Mouse (Mus musculus): Measurements from ENCODE around the gene Psma6. TPM values are rescaled to one million over a fixed set of nuclear protein-coding genes. Genes with fewer than 3 reads are reported as not detected.
"Not testable (repeated sequence)": the region's sequence is repeated elsewhere in the genome, so short reads cannot be mapped to it uniquely, and the experiment has no call there.

Gene Psma6
- 147 TPM in 2 replicates for polyA plus RNA-seq (2012; rRNA removed)

GRCm38 (mm10) chr12:55384023-55384749 lies at the start of gene Psma6:
Psma6 (plus strand) TSS chr12:55384222.
- 87% methylated on average over 10 of the region's 10 CpGs for WGBS
- no peak for TF ChIP-seq POLR2A (IDR thresholded peaks at IDR 0.05; ENCODE audit: borderline replicate concordance, insufficient read depth, low read length)
- TF ChIP-seq CTCF (IDR thresholded peaks at IDR 0.05; ENCODE audit: borderline replicate concordance, insufficient read depth, low read depth, low read length): no peak
- DNase-seq: no peak

GRCm38 (mm10) chr12:55338490-55338889 lies 45.5 kb upstream of the Psma6 start:
- H3K27ac ChIP-seq (ENCODE audit: insufficient read depth, low read length); H3K4me3 ChIP-seq (replicated peaks; ENCODE audit: insufficient read depth, low read depth, low read length); DNase-seq; H3K27me3 ChIP-seq (ENCODE audit: control insufficient read depth, insufficient read depth, low read length); H3K4me1 ChIP-seq (ENCODE audit: control insufficient read depth, insufficient read depth, low read length): not testable (repeated sequence)
- 88% methylated on average over 1 of the region's 2 CpGs for WGBS

More at GRCm38 (mm10) chr12:55384023-55384749, at the start of gene Psma6:
- Histone ChIP-seq H3K4me3 (replicated peaks; ENCODE audit: insufficient read depth, low read depth, low read length) (no peak within 1 kb of the TSS), H3K4me1 (ENCODE audit: control insufficient read depth, insufficient read depth, low read length) (no peaks in the 10 kb centered on the region), H3K27ac (ENCODE audit: insufficient read depth, low read length) (no peak within 1 kb of the TSS), H3K27me3 (ENCODE audit: control insufficient read depth, insufficient read depth, low read length) (no peaks in the 10 kb centered on the region)

- WGBS: 78% methylated on average over 1 of the region's 1 CpGs
Measured at GRCm38 (mm10) chr12:55343045-55343444, 41.0 kb upstream of the Psma6 start.

GRCm38 (mm10) chr12:55343998-55344397 lies 40.0 kb upstream of the Psma6 start:
- Histone ChIP-seq H3K4me1 (ENCODE audit: control insufficient read depth, insufficient read depth, low read length) (no peaks in the 10 kb centered on the region), H3K27me3 (ENCODE audit: control insufficient read depth, insufficient read depth, low read length) (no peaks in the 10 kb centered on the region), H3K4me3 (replicated peaks; ENCODE audit: insufficient read depth, low read depth, low read length) (no peak overlapping the region), H3K27ac (ENCODE audit: insufficient read depth, low read length) (no peak overlapping the region)
- WGBS: 85% methylated on average over 11 of the region's 11 CpGs
- TF ChIP-seq CTCF (IDR thresholded peaks at IDR 0.05; ENCODE audit: borderline replicate concordance, insufficient read depth, low read depth, low read length): no peak
- TF ChIP-seq POLR2A (IDR thresholded peaks at IDR 0.05; ENCODE audit: borderline replicate concordance, insufficient read depth, low read length): no peak
- DNase-seq: no peak

More at GRCm38 (mm10) chr12:55343045-55343444, 41.0 kb upstream of the Psma6 start:
- H3K27me3 ChIP-seq (ENCODE audit: control insufficient read depth, insufficient read depth, low read length); H3K4me1 ChIP-seq (ENCODE audit: control insufficient read depth, insufficient read depth, low read length); H3K4me3 ChIP-seq (replicated peaks; ENCODE audit: insufficient read depth, low read depth, low read length); DNase-seq; H3K27ac ChIP-seq (ENCODE audit: insufficient read depth, low read length): not testable (repeated sequence)

GRCm38 (mm10) chr12:55344583-55344982 lies 39.4 kb upstream of the Psma6 start:
- no peak overlapping the region for H3K4me3 ChIP-seq (replicated peaks; ENCODE audit: insufficient read depth, low read depth, low read length)
- H3K27me3 ChIP-seq (ENCODE audit: control insufficient read depth, insufficient read depth, low read length): no peaks in the 10 kb centered on the region
- H3K4me1 ChIP-seq (ENCODE audit: control insufficient read depth, insufficient read depth, low read length): no peaks in the 10 kb centered on the region
- no peak for DNase-seq
- WGBS: 71% methylated on average over 13 of the region's 13 CpGs
- no peak overlapping the region for H3K27ac ChIP-seq (ENCODE audit: insufficient read depth, low read length)
- TF ChIP-seq CTCF (IDR thresholded peaks at IDR 0.05; ENCODE audit: borderline replicate concordance, insufficient read depth, low read depth, low read length): no peak
- TF ChIP-seq POLR2A (IDR thresholded peaks at IDR 0.05; ENCODE audit: borderline replicate concordance, insufficient read depth, low read length): no peak

- no peak for TF ChIP-seq POLR2A (IDR thresholded peaks at IDR 0.05; ENCODE audit: borderline replicate concordance, insufficient read depth, low read length)
- no peak for TF ChIP-seq CTCF (IDR thresholded peaks at IDR 0.05; ENCODE audit: borderline replicate concordance, insufficient read depth, low read depth, low read length)
- 85% methylated on average over 6 of the region's 6 CpGs for WGBS
- H3K4me3 ChIP-seq (replicated peaks; ENCODE audit: insufficient read depth, low read depth, low read length): no peak overlapping the region
- no peak for DNase-seq
- H3K27ac ChIP-seq (ENCODE audit: insufficient read depth, low read length): no peak overlapping the region
- H3K4me1 ChIP-seq (ENCODE audit: control insufficient read depth, insufficient read depth, low read length): no peaks in the 10 kb centered on the region
- no peaks in the 10 kb centered on the region for H3K27me3 ChIP-seq (ENCODE audit: control insufficient read depth, insufficient read depth, low read length)
Measured at GRCm38 (mm10) chr12:55353423-55353822, 30.6 kb upstream of the Psma6 start.

- peak; percentile 39 to 45 for DNase-seq
- H3K4me1 ChIP-seq (ENCODE audit: control insufficient read depth, insufficient read depth, low read length): no peaks in the 10 kb centered on the region
- WGBS: 19% methylated on average over 4 of the region's 4 CpGs
- H3K27me3 ChIP-seq (ENCODE audit: control insufficient read depth, insufficient read depth, low read length): no peaks in the 10 kb centered on the region
- TF ChIP-seq CTCF (IDR thresholded peaks at IDR 0.05; ENCODE audit: borderline replicate concordance, insufficient read depth, low read depth, low read length) (peak; percentile 65; the same call in 1 of the 2 replicates), POLR2A (IDR thresholded peaks at IDR 0.05; ENCODE audit: borderline replicate concordance, insufficient read depth, low read length) (no peak)
- no peak overlapping the region for H3K4me3 ChIP-seq (replicated peaks; ENCODE audit: insufficient read depth, low read depth, low read length)
- no peak overlapping the region for H3K27ac ChIP-seq (ENCODE audit: insufficient read depth, low read length)
Measured at GRCm38 (mm10) chr12:55354904-55355303, 29.1 kb upstream of the Psma6 start.

- Histone ChIP-seq H3K4me1 (ENCODE audit: control insufficient read depth, insufficient read depth, low read length) (no peaks in the 10 kb centered on the region), H3K27me3 (ENCODE audit: control insufficient read depth, insufficient read depth, low read length) (no peaks in the 10 kb centered on the region), H3K27ac (ENCODE audit: insufficient read depth, low read length) (no peak overlapping the region), H3K4me3 (replicated peaks; ENCODE audit: insufficient read depth, low read depth, low read length) (no peak overlapping the region)
- DNase-seq: no peak
- no peak for TF ChIP-seq POLR2A (IDR thresholded peaks at IDR 0.05; ENCODE audit: borderline replicate concordance, insufficient read depth, low read length)
- no peak for TF ChIP-seq CTCF (IDR thresholded peaks at IDR 0.05; ENCODE audit: borderline replicate concordance, insufficient read depth, low read depth, low read length)
- 67% methylated on average over 1 of the region's 1 CpGs for WGBS
Measured at GRCm38 (mm10) chr12:55357303-55357702, 26.7 kb upstream of the Psma6 start.
